Mouse (Mus musculus) kidney, adult 2 months (tissue): ENCODE measurements at regions not wholly inside any gene's neighbourhood (a gene's known extent, or its start where the extent isn't known, plus 50 kb on each side); places are given as distances from the start of the nearest gene placed in this dataset.
A peak's percentile ranks its signal among the peaks of the same experiment; 100 is the strongest.

Experiments
- DNase-seq: peaks from one replicate; pipeline ENCODE4 v3.0.0; 2021
- H3K27ac ChIP-seq: fragments of 200-500 bp; 2 replicates; pipeline ENCODE4 v1.5.1; 2012; ENCODE audit warnings: low read depth, low read length, control low read depth, inconsistent platforms; ENCODE audit not compliant: insufficient read depth
- H3K27me3 ChIP-seq: fragments of 200-500 bp; replicated peaks from 2 replicates; pipeline ENCODE4 v1.6.1; 2012; ENCODE audit warnings: mild to moderate bottlenecking, moderate library complexity, low read length, inconsistent platforms; ENCODE audit not compliant: control insufficient read depth, insufficient read depth
- H3K36me3 ChIP-seq: fragments of 200-500 bp; 2 replicates; pipeline ENCODE4 v1.6.1; 2012; ENCODE audit warnings: mild to moderate bottlenecking, moderate library complexity, low read length, inconsistent platforms; ENCODE audit not compliant: control insufficient read depth, insufficient read depth
- H3K4me1 ChIP-seq: fragments of 200-500 bp; 2 replicates; pipeline ENCODE4 v1.6.1; 2011; ENCODE audit warnings: low read length; ENCODE audit not compliant: control insufficient read depth, insufficient read depth
- H3K4me3 ChIP-seq: fragments of 200-500 bp; 2 replicates; pipeline ENCODE4 v1.5.1; 2011; ENCODE audit warnings: mild to moderate bottlenecking, low read depth, low read length, control low read depth; ENCODE audit not compliant: insufficient read depth
- CTCF ChIP-seq: fragments of 200-500 bp; conservative IDR thresholded peaks from 2 replicates; pipeline ENCODE4 v1.5.1; 2011; ENCODE audit warnings: low read depth, mild to moderate bottlenecking, control low read depth, low read length, moderate library complexity, mixed read lengths; ENCODE audit not compliant: insufficient read depth, insufficient read length
- POLR2A ChIP-seq: fragments of 200-500 bp; IDR thresholded peaks from one replicate; pipeline ENCODE4 v1.6.1; 2011; ENCODE audit warnings: low read depth, low read length, control low read depth
- WGBS: fragments of 180-500 bp; shearing (Covaris S2); methylation state at CpG from one replicate; pipeline ENCODE4 v1.1.7; 2018; 5-methylcytosine and 5-hydroxymethylcytosine counted together

- Histone ChIP-seq H3K4me3 (no peak overlapping the region), H3K27me3 (no peaks in the 10 kb centered on the region; the same call in 1 of the 2 replicates), H3K36me3 (no peaks in the 10 kb centered on the region), H3K27ac (no peak overlapping the region), H3K4me1 (no peaks in the 10 kb centered on the region)
- DNase-seq = peak; percentile 16
- WGBS = 6% methylated on average over 4 of the region's 4 CpGs
- no peak for TF ChIP-seq POLR2A
- no peak for TF ChIP-seq CTCF
Observed at GRCm38 (mm10) chrX:143996716-143997115, 63.6 kb upstream of the Dcx start.
